Mouse (Mus musculus): ENCODE measurements around the gene Pold4. TPM values are rescaled to one million over a fixed set of nuclear protein-coding genes. Genes with fewer than 3 reads are reported as not detected.

Pold4 gene
- polyA plus RNA-seq, 1 experiment from 2014 or later, result 15.2 TPM

Small RNA genes lying within 50 kb of the gene (microRNA-seq; reads per million reads assigned to microRNA genes)
- gene Gm26115, result not detected
- not detected for gene Mir6985

Other genes starting within 250 kb of the Pold4 start
- 2.4 and 3.2 TPM in 2 replicates for gene Acy3, start 245.3 kb upstream of the Pold4 start, polyA plus RNA-seq (2014; fragmentation: Nextera tagmentation; extraction: Ambion mirVana)
- 0.22 TPM in 1 of 2 replicates, not detected in the other for gene Tbx10, start 239.1 kb upstream of the Pold4 start, polyA plus RNA-seq (2014; fragmentation: Nextera tagmentation; extraction: Ambion mirVana)
- gene Nudt8, start 231.3 kb upstream of the Pold4 start, polyA plus RNA-seq (2014; fragmentation: Nextera tagmentation; extraction: Ambion mirVana), result 20.6 and 20.8 TPM in 2 replicates
- gene Gm49405, start 231.3 kb upstream of the Pold4 start, polyA plus RNA-seq (2014; fragmentation: Nextera tagmentation; extraction: Ambion mirVana), result 1.8 and 1.9 TPM in 2 replicates
- gene Doc2g, start 228.6 kb upstream of the Pold4 start, polyA plus RNA-seq (2014; fragmentation: Nextera tagmentation; extraction: Ambion mirVana), result 2.7 and 2.8 TPM in 2 replicates
- 207 and 208 TPM in 2 replicates for gene Ndufv1, start 219.1 kb upstream of the Pold4 start, polyA plus RNA-seq (2014; fragmentation: Nextera tagmentation; extraction: Ambion mirVana)
- gene Gstp1, start 193.9 kb upstream of the Pold4 start, polyA plus RNA-seq (2014; fragmentation: Nextera tagmentation; extraction: Ambion mirVana), result 361 TPM in 2 replicates
- 0.68 and 1.2 TPM in 2 replicates for gene Gstp2, start 185.9 kb upstream of the Pold4 start, polyA plus RNA-seq (2014; fragmentation: Nextera tagmentation; extraction: Ambion mirVana)
- not detected in 2 replicates for gene Gstp3, start 172.3 kb upstream of the Pold4 start, polyA plus RNA-seq (2014; fragmentation: Nextera tagmentation; extraction: Ambion mirVana)
- gene Cabp2, start 150.3 kb upstream of the Pold4 start, polyA plus RNA-seq (2014; fragmentation: Nextera tagmentation; extraction: Ambion mirVana), result not detected in 2 replicates
- gene Cdk2ap2, start 134.7 kb upstream of the Pold4 start, polyA plus RNA-seq (2014; fragmentation: Nextera tagmentation; extraction: Ambion mirVana), result 81.3 and 86.7 TPM in 2 replicates
- gene Pitpnm1, start 131.9 kb upstream of the Pold4 start, polyA plus RNA-seq (2014; fragmentation: Nextera tagmentation; extraction: Ambion mirVana), result 9.9 and 13.1 TPM in 2 replicates
- 68.4 and 77.6 TPM in 2 replicates for gene Aip, start 106.0 kb upstream of the Pold4 start, polyA plus RNA-seq (2014; fragmentation: Nextera tagmentation; extraction: Ambion mirVana)
- gene Gpr152, start 92.1 kb upstream of the Pold4 start, polyA plus RNA-seq (2014; fragmentation: Nextera tagmentation; extraction: Ambion mirVana), result not detected in 2 replicates
- gene Cabp4, start 87.9 kb upstream of the Pold4 start, polyA plus RNA-seq (2014; fragmentation: Nextera tagmentation; extraction: Ambion mirVana), result 0.11 TPM in 1 of 2 replicates, not detected in the other
- 128 TPM in 2 replicates for gene Coro1b, start 83.3 kb upstream of the Pold4 start, polyA plus RNA-seq (2014; fragmentation: Nextera tagmentation; extraction: Ambion mirVana)
- gene Ptprcap, start 78.3 kb upstream of the Pold4 start, polyA plus RNA-seq (2014; fragmentation: Nextera tagmentation; extraction: Ambion mirVana), result 0.92 and 1.8 TPM in 2 replicates
- 52.6 and 52.7 TPM in 2 replicates for gene Rps6kb2, start 68.5 kb upstream of the Pold4 start, polyA plus RNA-seq (2014; fragmentation: Nextera tagmentation; extraction: Ambion mirVana)
- gene Carns1, start 56.4 kb upstream of the Pold4 start, polyA plus RNA-seq (2014; fragmentation: Nextera tagmentation; extraction: Ambion mirVana), result 2.9 and 3.8 TPM in 2 replicates
- 0.68 and 1.1 TPM in 2 replicates for gene Tbc1d10c, start 40.6 kb upstream of the Pold4 start, polyA plus RNA-seq (2014; fragmentation: Nextera tagmentation; extraction: Ambion mirVana)
- gene Ppp1ca, start 39.8 kb upstream of the Pold4 start, polyA plus RNA-seq (2014; fragmentation: Nextera tagmentation; extraction: Ambion mirVana), result 928 and 939 TPM in 2 replicates
- 39.1 and 45.8 TPM in 2 replicates for gene Rad9a, start 30.2 kb upstream of the Pold4 start, polyA plus RNA-seq (2014; fragmentation: Nextera tagmentation; extraction: Ambion mirVana)
- 0.81 and 1.7 TPM in 2 replicates for gene Clcf1, start 17.7 kb upstream of the Pold4 start, polyA plus RNA-seq (2014; fragmentation: Nextera tagmentation; extraction: Ambion mirVana)
- not detected in 2 replicates for gene AC109138.7, start 17.5 kb upstream of the Pold4 start, polyA plus RNA-seq (2014; fragmentation: Nextera tagmentation; extraction: Ambion mirVana)
- gene Ssh3, start 37.3 kb downstream of the Pold4 start, polyA plus RNA-seq (2014; fragmentation: Nextera tagmentation; extraction: Ambion mirVana), result 2.3 and 3.6 TPM in 2 replicates
- 11.6 and 14.1 TPM in 2 replicates for gene Ankrd13d, start 51.2 kb downstream of the Pold4 start, polyA plus RNA-seq (2014; fragmentation: Nextera tagmentation; extraction: Ambion mirVana)
- gene Grk2, start 74.3 kb downstream of the Pold4 start, polyA plus RNA-seq (2014; fragmentation: Nextera tagmentation; extraction: Ambion mirVana), result 16.6 and 19.0 TPM in 2 replicates
- gene Kdm2a, start 166.4 kb downstream of the Pold4 start, polyA plus RNA-seq (2014; fragmentation: Nextera tagmentation; extraction: Ambion mirVana), result 44.1 and 47.2 TPM in 2 replicates
- gene Rhod, start 207.5 kb downstream of the Pold4 start, polyA plus RNA-seq (2014; fragmentation: Nextera tagmentation; extraction: Ambion mirVana), result 17.1 and 17.4 TPM in 2 replicates
- gene Syt12, start 245.5 kb downstream of the Pold4 start, polyA plus RNA-seq (2014; fragmentation: Nextera tagmentation; extraction: Ambion mirVana), result 0.58 and 1.8 TPM in 2 replicates

Data from neural tube, embryonic 11.5 days (tissue).